ENCODE assay signal across 9 mouse cellular contexts in genomic region chr11:101115564-101115963, GRCm38 (mm10). TPM values are rescaled to one million over a fixed set of nuclear protein-coding genes. Genes with fewer than 3 reads are reported as not detected.
DNase-seq lines count a peak whose midpoint lies in the region; ATAC-seq lines count a peak whose summit lies in the region.
"Had no signal": no experiment of that assay in that cellular context is flagged by ENCODE, and none has a peak within 500 bp of the region (broad histone marks: within the 10 kb centered on the region; RNA-seq: fewer than 3 reads in every experiment).

No protein-coding gene starts in this region.

- H3K4me2 ChIP-seq in forebrain, embryonic 11.5 days (ENCODE audit: low read depth, low read length, severe bottlenecking), result no peak overlapping the region
- no peak overlapping the region for H3K4me2 ChIP-seq in forebrain, embryonic 16.5 days (ENCODE audit: low read length)
- H3K4me2 ChIP-seq in liver, embryonic 13.5 days, result peak overlapping the region; percentile 0; the same call in 1 of the 2 replicates
- H3K4me2 ChIP-seq in liver, embryonic 12.5 days, result no peak overlapping the region
- H3K4me2 ChIP-seq in embryonic facial prominence, embryonic 14.5 days (ENCODE audit: low read depth, low read length), result no peak overlapping the region
- H3K4me2 ChIP-seq in neural tube, embryonic 14.5 days (ENCODE audit: low read depth, low read length), result no peak overlapping the region

- H3K27me3 ChIP-seq in forebrain, embryonic 11.5 days (ENCODE audit: control insufficient read depth, insufficient read depth, low read length), result no peaks in the 10 kb centered on the region
- no peaks in the 10 kb centered on the region for H3K27me3 ChIP-seq in forebrain, embryonic 16.5 days (replicated peaks; ENCODE audit: control insufficient read depth, insufficient read depth, low read length)
- no peaks in the 10 kb centered on the region for H3K27me3 ChIP-seq in liver, embryonic 13.5 days
- H3K27me3 ChIP-seq in liver, embryonic 12.5 days (replicated peaks), result no peaks in the 10 kb centered on the region
- no peaks in the 10 kb centered on the region for H3K27me3 ChIP-seq in embryonic facial prominence, embryonic 14.5 days (replicated peaks; ENCODE audit: control insufficient read depth, insufficient read depth, low read length)
- no peaks in the 10 kb centered on the region for H3K27me3 ChIP-seq in neural tube, embryonic 14.5 days (ENCODE audit: control insufficient read depth, insufficient read depth, low read length)

- H3K27ac ChIP-seq in forebrain, embryonic 11.5 days (ENCODE audit: low read depth, low read length), result peak overlapping the region; percentile 33; the same call in 1 of the 2 replicates
- H3K27ac ChIP-seq in forebrain, embryonic 16.5 days (ENCODE audit: low read length), result no peak overlapping the region
- peak overlapping the region; percentile 36; the same call in 1 of the 2 replicates for H3K27ac ChIP-seq in liver, embryonic 13.5 days
- no peak overlapping the region for H3K27ac ChIP-seq in liver, embryonic 12.5 days
- H3K27ac ChIP-seq in embryonic facial prominence, embryonic 14.5 days (replicated peaks; ENCODE audit: low read depth, low read length), result 0 out of 2 replicates have a peak overlapping the region, but pooled peaks have one; percentile 18
- 0 out of 2 replicates have a peak overlapping the region, but pooled peaks have one; percentile 24 for H3K27ac ChIP-seq in neural tube, embryonic 14.5 days (ENCODE audit: low read depth, low read length)

- DNase-seq in forebrain, embryonic 11.5 days (ENCODE audit: low spot score), result no peak
- DNase-seq in liver, embryonic 13.5 days, result no peak
- peak; percentile 32 for DNase-seq in embryonic facial prominence, embryonic 14.5 days (ENCODE audit: low spot score)
- no peak for DNase-seq in kidney, postnatal 25 days
- DNase-seq in urinary bladder, postnatal 14 days (ENCODE audit: low spot score), result no peak
- DNase-seq: lung, postnatal 4 days had no signal

- H3K9ac ChIP-seq in forebrain, embryonic 11.5 days (ENCODE audit: low read length), result no peak overlapping the region
- H3K9ac ChIP-seq in forebrain, embryonic 16.5 days (replicated peaks; ENCODE audit: low read depth, low read length), result no peak overlapping the region
- no peak overlapping the region for H3K9ac ChIP-seq in liver, embryonic 13.5 days
- no peak overlapping the region for H3K9ac ChIP-seq in liver, embryonic 12.5 days
- no peak overlapping the region for H3K9ac ChIP-seq in embryonic facial prominence, embryonic 14.5 days (ENCODE audit: low read depth, low read length)
- no peak overlapping the region for H3K9ac ChIP-seq in neural tube, embryonic 14.5 days (replicated peaks; ENCODE audit: low read depth, low read length)

- no peak for ATAC-seq in forebrain, embryonic 11.5 days (replicated peaks; ENCODE audit: low FRiP score)
- ATAC-seq in forebrain, embryonic 16.5 days, result no peak
- no peak for ATAC-seq in liver, embryonic 13.5 days (ENCODE audit: low read depth)
- no peak for ATAC-seq in liver, embryonic 12.5 days
- ATAC-seq in embryonic facial prominence, embryonic 14.5 days (ENCODE audit: low read depth), result no peak
- ATAC-seq in neural tube, embryonic 14.5 days (ENCODE audit: low read depth), result no peak

- no peak overlapping the region for H3K4me3 ChIP-seq in forebrain, embryonic 11.5 days (ENCODE audit: low read depth, low read length)
- no peak overlapping the region for H3K4me3 ChIP-seq in forebrain, embryonic 16.5 days (replicated peaks; ENCODE audit: low read length)
- H3K4me3 ChIP-seq in liver, embryonic 13.5 days (replicated peaks), result no peak overlapping the region
- H3K4me3 ChIP-seq in liver, embryonic 12.5 days, result no peak overlapping the region
- H3K4me3 ChIP-seq in embryonic facial prominence, embryonic 14.5 days (ENCODE audit: low read depth, low read length), result no peak overlapping the region
- H3K4me3 ChIP-seq in neural tube, embryonic 14.5 days (ENCODE audit: low read depth, low read length), result no peak overlapping the region

- H3K36me3 ChIP-seq in forebrain, embryonic 11.5 days (ENCODE audit: control insufficient read depth, insufficient read depth, low read length), result no peaks in the 10 kb centered on the region
- H3K36me3 ChIP-seq in forebrain, embryonic 16.5 days (ENCODE audit: control insufficient read depth, insufficient read depth), result peaks cover 2% of the 10 kb centered on the region; the same call in 1 of the 2 replicates
- peaks cover 24% of the 10 kb centered on the region for H3K36me3 ChIP-seq in liver, embryonic 13.5 days
- peaks cover 49% of the 10 kb centered on the region for H3K36me3 ChIP-seq in liver, embryonic 12.5 days
- peaks cover 7% of the 10 kb centered on the region; the same call in 1 of the 2 replicates for H3K36me3 ChIP-seq in embryonic facial prominence, embryonic 14.5 days (ENCODE audit: control insufficient read depth, insufficient read depth, low read length)
- no peaks in the 10 kb centered on the region for H3K36me3 ChIP-seq in neural tube, embryonic 14.5 days (ENCODE audit: control insufficient read depth, insufficient read depth, low read length)

- H3K4me1 ChIP-seq in forebrain, embryonic 11.5 days (replicated peaks; ENCODE audit: control insufficient read depth, insufficient read depth, low read length), result peaks cover 12% of the 10 kb centered on the region; the same call in 1 of the 2 replicates
- peaks cover 35% of the 10 kb centered on the region for H3K4me1 ChIP-seq in forebrain, embryonic 16.5 days (replicated peaks; ENCODE audit: control insufficient read depth, insufficient read depth, low read length)
- peaks cover 54% of the 10 kb centered on the region for H3K4me1 ChIP-seq in liver, embryonic 13.5 days (replicated peaks)
- peaks cover 35% of the 10 kb centered on the region for H3K4me1 ChIP-seq in liver, embryonic 12.5 days
- H3K4me1 ChIP-seq in embryonic facial prominence, embryonic 14.5 days (ENCODE audit: control insufficient read depth, insufficient read depth, low read length), result peaks cover 12% of the 10 kb centered on the region
- H3K4me1 ChIP-seq in neural tube, embryonic 14.5 days (ENCODE audit: control insufficient read depth, insufficient read depth, low read length), result peaks cover 19% of the 10 kb centered on the region

- no peaks in the 10 kb centered on the region for H3K9me3 ChIP-seq in forebrain, embryonic 11.5 days (ENCODE audit: control insufficient read depth, low read length)
- no peaks in the 10 kb centered on the region for H3K9me3 ChIP-seq in forebrain, embryonic 16.5 days (ENCODE audit: control insufficient read depth, low read length)
- no peaks in the 10 kb centered on the region for H3K9me3 ChIP-seq in liver, embryonic 13.5 days (replicated peaks)
- H3K9me3 ChIP-seq in liver, embryonic 12.5 days (replicated peaks), result peaks cover 7% of the 10 kb centered on the region; the same call in 1 of the 2 replicates
- no peaks in the 10 kb centered on the region for H3K9me3 ChIP-seq in embryonic facial prominence, embryonic 14.5 days (ENCODE audit: control insufficient read depth, low read length)
- no peaks in the 10 kb centered on the region for H3K9me3 ChIP-seq in neural tube, embryonic 14.5 days (ENCODE audit: control insufficient read depth, low read length)

- WGBS in forebrain, embryonic 11.5 days, result 49% methylated on average over 2 of the region's 2 CpGs
- 12% methylated on average over 2 of the region's 2 CpGs for whole genome bisulfite sequencing in forebrain, embryonic 16.5 days
- 74% methylated on average over 2 of the region's 2 CpGs for WGBS in liver, embryonic 13.5 days (ENCODE audit: insufficient replicate concordance)
- 83% methylated on average over 2 of the region's 2 CpGs for WGBS in liver, embryonic 12.5 days (ENCODE audit: insufficient replicate concordance)
- 75% methylated on average over 2 of the region's 2 CpGs for WGBS in embryonic facial prominence, embryonic 14.5 days
- 34% methylated on average over 2 of the region's 2 CpGs for WGBS in neural tube, embryonic 14.5 days

RNA-seq across cellular contexts. Expression of gene Retreg3, which starts 4.1 kb away (rescaled TPM):
- polyA plus RNA-seq in forebrain, embryonic 11.5 days (2014; fragmentation: Nextera tagmentation; extraction: Ambion mirVana), result 11.1 and 12.9 TPM in 2 replicates
- polyA plus RNA-seq in forebrain, embryonic 16.5 days (2015; fragmentation: Nextera tagmentation; extraction: Ambion mirVana), result 24.5 and 25.2 TPM in 2 replicates
- polyA plus RNA-seq in liver, embryonic 13.5 days (2015; fragmentation: Nextera tagmentation; extraction: Ambion mirVana), result 11.5 and 13.0 TPM in 2 replicates
- polyA plus RNA-seq in liver, embryonic 12.5 days (2016; fragmentation: Nextera tagmentation; extraction: Ambion mirVana), result 12.7 and 13.0 TPM in 2 replicates
- 10.4 and 12.1 TPM in 2 replicates for polyA plus RNA-seq in embryonic facial prominence, embryonic 14.5 days (2014; fragmentation: Nextera tagmentation; extraction: Ambion mirVana)
- polyA plus RNA-seq in neural tube, embryonic 14.5 days (2014; fragmentation: Nextera tagmentation; extraction: Ambion mirVana), result 10.6 and 17.6 TPM in 2 replicates

RNA-seq across cellular contexts. Expression of gene Tubg1, which starts 4.2 kb away (rescaled TPM):
- 126 and 132 TPM in 2 replicates for polyA plus RNA-seq in forebrain, embryonic 11.5 days (2014; fragmentation: Nextera tagmentation; extraction: Ambion mirVana)
- polyA plus RNA-seq in forebrain, embryonic 16.5 days (2015; fragmentation: Nextera tagmentation; extraction: Ambion mirVana), result 90.7 and 93.0 TPM in 2 replicates
- polyA plus RNA-seq in liver, embryonic 13.5 days (2015; fragmentation: Nextera tagmentation; extraction: Ambion mirVana), result 49.7 and 54.4 TPM in 2 replicates
- polyA plus RNA-seq in liver, embryonic 12.5 days (2016; fragmentation: Nextera tagmentation; extraction: Ambion mirVana), result 55.2 and 59.6 TPM in 2 replicates
- 55.7 and 60.2 TPM in 2 replicates for polyA plus RNA-seq in embryonic facial prominence, embryonic 14.5 days (2014; fragmentation: Nextera tagmentation; extraction: Ambion mirVana)
- 63.3 and 63.7 TPM in 2 replicates for polyA plus RNA-seq in neural tube, embryonic 14.5 days (2014; fragmentation: Nextera tagmentation; extraction: Ambion mirVana)

RNA-seq across cellular contexts. Expression of gene Psmc3ip, which starts 20.3 kb away (rescaled TPM):
- polyA plus RNA-seq in forebrain, embryonic 11.5 days (2014; fragmentation: Nextera tagmentation; extraction: Ambion mirVana), result 74.1 and 79.7 TPM in 2 replicates
- 37.3 and 43.6 TPM in 2 replicates for polyA plus RNA-seq in forebrain, embryonic 16.5 days (2015; fragmentation: Nextera tagmentation; extraction: Ambion mirVana)
- polyA plus RNA-seq in liver, embryonic 13.5 days (2015; fragmentation: Nextera tagmentation; extraction: Ambion mirVana), result 26.4 and 27.1 TPM in 2 replicates
- polyA plus RNA-seq in liver, embryonic 12.5 days (2016; fragmentation: Nextera tagmentation; extraction: Ambion mirVana), result 28.2 and 28.3 TPM in 2 replicates
- 27.2 and 34.4 TPM in 2 replicates for polyA plus RNA-seq in embryonic facial prominence, embryonic 14.5 days (2014; fragmentation: Nextera tagmentation; extraction: Ambion mirVana)
- 17.0 and 19.0 TPM in 2 replicates for polyA plus RNA-seq in neural tube, embryonic 14.5 days (2014; fragmentation: Nextera tagmentation; extraction: Ambion mirVana)

RNA-seq across cellular contexts. Expression of gene Mlx, which starts 28.5 kb away (rescaled TPM):
- polyA plus RNA-seq in forebrain, embryonic 11.5 days (2014; fragmentation: Nextera tagmentation; extraction: Ambion mirVana), result 41.8 and 44.3 TPM in 2 replicates
- 94.6 and 102 TPM in 2 replicates for polyA plus RNA-seq in forebrain, embryonic 16.5 days (2015; fragmentation: Nextera tagmentation; extraction: Ambion mirVana)
- 32.5 and 34.4 TPM in 2 replicates for polyA plus RNA-seq in liver, embryonic 13.5 days (2015; fragmentation: Nextera tagmentation; extraction: Ambion mirVana)
- polyA plus RNA-seq in liver, embryonic 12.5 days (2016; fragmentation: Nextera tagmentation; extraction: Ambion mirVana), result 34.9 and 35.7 TPM in 2 replicates
- 45.8 and 55.2 TPM in 2 replicates for polyA plus RNA-seq in embryonic facial prominence, embryonic 14.5 days (2014; fragmentation: Nextera tagmentation; extraction: Ambion mirVana)
- polyA plus RNA-seq in neural tube, embryonic 14.5 days (2014; fragmentation: Nextera tagmentation; extraction: Ambion mirVana), result 84.6 and 95.7 TPM in 2 replicates

RNA-seq across cellular contexts. Expression of gene Coasy, which starts 33.2 kb away (rescaled TPM):
- polyA plus RNA-seq in forebrain, embryonic 11.5 days (2014; fragmentation: Nextera tagmentation; extraction: Ambion mirVana), result 50.4 and 51.5 TPM in 2 replicates
- polyA plus RNA-seq in forebrain, embryonic 16.5 days (2015; fragmentation: Nextera tagmentation; extraction: Ambion mirVana), result 45.9 and 48.1 TPM in 2 replicates
- polyA plus RNA-seq in liver, embryonic 13.5 days (2015; fragmentation: Nextera tagmentation; extraction: Ambion mirVana), result 23.0 and 23.2 TPM in 2 replicates
- 26.4 and 28.5 TPM in 2 replicates for polyA plus RNA-seq in liver, embryonic 12.5 days (2016; fragmentation: Nextera tagmentation; extraction: Ambion mirVana)
- polyA plus RNA-seq in embryonic facial prominence, embryonic 14.5 days (2014; fragmentation: Nextera tagmentation; extraction: Ambion mirVana), result 39.1 and 40.5 TPM in 2 replicates
- 38.3 and 39.2 TPM in 2 replicates for polyA plus RNA-seq in neural tube, embryonic 14.5 days (2014; fragmentation: Nextera tagmentation; extraction: Ambion mirVana)

Comparison
In these comparisons a context has a peak if more than half of its experiments do, and no peak if none do; other contexts are left out.
1. H3K27ac ChIP-seq: peak in forebrain, embryonic 11.5 days (single experiment), liver, embryonic 13.5 days (single experiment), embryonic facial prominence, embryonic 14.5 days (single experiment) and neural tube, embryonic 14.5 days (single experiment); none in forebrain, embryonic 16.5 days (single experiment) and liver, embryonic 12.5 days (single experiment).